Mouse (Mus musculus) kidney, postnatal 4 days (tissue): ENCODE measurements around the gene Gnpda2.

Experiments
- DNase-seq, 2 experiments: peaks; one replicate each; pipeline ENCODE4 v3.0.0; 2021; ENCODE audit warnings: mixed read lengths in 2 of 2

The Gnpda2 gene

DNA sequence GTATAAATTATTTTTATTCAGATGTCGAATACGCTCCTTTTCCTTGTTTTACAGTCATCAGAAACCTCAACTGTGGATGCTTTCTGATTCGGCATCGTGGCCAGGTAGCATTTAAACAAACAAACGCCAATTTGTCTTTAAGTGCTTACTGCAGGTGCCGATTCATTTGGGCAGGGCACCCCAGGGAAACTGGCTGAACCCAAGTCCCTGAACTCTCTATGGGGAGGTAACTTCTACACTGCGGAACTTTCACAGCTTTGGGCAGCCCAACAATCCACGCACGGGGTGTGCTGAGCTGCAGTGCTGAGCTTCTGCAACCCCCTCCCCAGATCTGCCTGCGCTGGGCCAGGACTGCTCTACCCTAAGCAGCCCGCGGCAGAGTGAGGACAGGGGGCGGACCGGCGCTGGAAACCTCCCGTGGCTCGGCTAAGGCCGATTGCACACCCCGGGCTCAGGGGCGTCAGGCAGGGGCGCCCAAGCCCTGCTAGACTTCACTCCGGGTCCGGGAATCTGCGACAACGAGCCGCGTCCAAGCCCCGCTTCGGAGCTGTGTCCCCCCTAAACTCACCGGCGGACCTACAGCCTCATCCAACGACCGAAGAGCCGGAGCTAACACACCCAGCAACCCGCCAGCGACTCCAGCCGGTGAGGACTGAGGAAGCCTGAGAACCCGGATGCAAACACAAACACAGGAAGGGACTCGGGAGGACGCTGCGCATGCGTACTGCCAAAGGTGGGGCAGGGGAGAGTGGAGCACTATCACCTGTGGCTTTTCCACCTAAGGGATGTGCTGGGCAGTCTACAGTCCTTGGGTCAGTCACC is at the start of gene Gnpda2:
Gene Gnpda2, minus strand, starts transcription at position 701 of the 822 bp plus-strand sequence.
- peak; percentile 89 to 93 for DNase-seq

DNA sequence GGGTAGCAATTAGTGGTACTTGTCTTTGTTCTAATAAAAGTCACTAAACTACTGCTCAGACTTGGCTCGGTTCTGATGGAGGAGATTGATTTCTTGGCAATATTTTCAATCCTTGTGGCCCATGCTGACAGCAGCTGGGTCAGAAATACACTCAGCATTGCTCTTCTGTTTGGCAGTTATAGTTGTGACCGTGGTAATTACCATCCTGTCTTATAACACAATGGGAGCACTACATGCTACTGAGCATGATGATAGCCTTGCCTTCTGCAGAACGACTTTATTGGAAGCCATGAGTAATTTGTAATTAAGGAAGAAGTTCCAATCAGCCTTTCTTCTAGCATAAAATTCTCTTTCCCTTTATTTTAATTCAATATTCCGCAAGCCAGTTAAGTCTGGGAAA is 42.6 kb upstream of the Gnpda2 start:
- DNase-seq = no peak

DNA sequence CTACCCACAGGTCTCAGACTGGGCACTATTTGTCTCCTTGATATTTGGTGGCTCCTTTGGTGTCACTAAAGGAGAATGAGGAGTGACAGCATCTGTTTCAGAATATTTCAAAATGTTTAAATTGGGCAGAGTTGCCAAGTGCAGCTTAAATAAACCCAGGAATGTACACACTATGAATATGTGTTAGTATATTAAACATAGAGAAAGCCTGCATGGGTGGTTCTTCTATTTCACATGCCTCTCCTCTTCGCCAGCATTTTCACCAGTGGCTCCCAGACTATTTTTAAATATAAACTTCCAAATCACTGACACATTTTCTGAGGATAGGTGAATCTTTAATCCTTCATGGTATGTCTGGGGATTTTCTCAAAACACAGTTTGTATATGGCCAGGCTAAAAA is 28.8 kb upstream of the Gnpda2 start:
- DNase-seq = no peak

DNA sequence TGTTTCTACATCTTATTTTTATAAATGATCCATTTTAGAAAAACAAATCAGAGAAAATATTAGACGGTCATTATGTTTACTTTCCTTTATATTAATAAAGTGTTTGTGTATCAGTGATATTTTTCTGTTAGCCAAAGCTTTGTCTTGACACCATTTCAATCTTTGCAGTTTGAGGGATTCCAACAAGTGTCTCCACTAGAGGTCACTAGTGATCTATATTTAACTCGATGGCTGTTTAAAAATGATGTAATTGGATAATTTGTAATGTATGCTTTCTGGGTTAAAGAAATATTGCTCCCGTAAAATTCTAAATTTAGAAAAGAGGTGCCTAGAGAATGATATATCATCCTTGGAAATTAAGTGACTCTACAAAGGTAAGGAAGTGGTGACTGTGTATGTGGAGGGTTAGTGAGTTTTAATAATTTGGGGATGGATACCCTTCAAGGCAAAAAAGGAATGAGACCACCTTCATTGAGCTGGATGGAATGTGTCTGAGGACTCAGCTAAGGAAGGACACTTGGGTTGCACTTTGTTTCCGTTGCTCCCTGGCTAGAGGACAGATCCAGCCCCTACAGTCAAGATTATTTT is 21.2 kb upstream of the Gnpda2 start:
- DNase-seq = no peak

DNA sequence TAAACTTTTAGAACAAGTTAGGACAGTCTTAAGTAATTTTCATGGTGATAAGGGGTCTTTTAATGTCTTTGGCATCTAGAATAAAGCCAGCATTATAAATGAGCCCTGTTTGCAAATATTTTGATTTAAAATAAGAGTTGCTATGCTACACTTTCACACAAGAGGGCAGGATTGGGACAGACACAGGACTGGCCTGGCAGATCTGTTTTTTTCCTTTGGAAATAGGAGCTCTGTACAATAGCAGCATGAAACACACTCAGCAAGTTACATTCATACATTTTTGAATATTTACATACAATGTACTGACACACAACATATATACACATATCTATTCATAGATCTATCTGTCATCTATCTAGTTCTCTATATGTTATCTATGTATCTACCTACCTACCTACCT is 8.9 kb upstream of the Gnpda2 start:
- no peak for DNase-seq

DNA sequence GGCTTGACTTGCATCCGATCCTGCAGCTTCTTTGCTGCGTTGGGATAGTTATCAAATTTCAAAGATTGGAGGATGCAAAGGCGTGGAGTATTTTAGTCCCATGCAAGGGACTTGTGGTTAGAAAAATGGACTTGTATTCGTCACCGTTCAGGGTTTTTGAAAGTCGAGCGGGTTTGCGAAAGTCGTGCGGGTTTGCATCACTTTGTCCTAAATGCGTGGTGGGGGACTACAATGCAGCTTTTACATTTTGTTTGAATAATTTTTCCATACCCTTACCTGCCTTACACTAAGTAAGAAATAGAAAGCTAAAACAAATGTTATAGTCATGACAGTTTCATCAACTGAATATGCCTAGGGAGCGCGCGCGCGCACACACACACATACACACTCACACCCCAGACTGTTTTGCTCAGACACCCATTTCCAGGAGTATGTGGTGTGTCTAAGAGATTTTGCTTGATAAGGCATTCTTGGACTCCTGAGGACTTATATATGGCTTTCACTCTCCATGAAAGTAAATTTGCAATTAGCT is 34.7 kb downstream of the Gnpda2 start:
- DNase-seq = peak in 1 of 2 experiments; percentile 6

DNA sequence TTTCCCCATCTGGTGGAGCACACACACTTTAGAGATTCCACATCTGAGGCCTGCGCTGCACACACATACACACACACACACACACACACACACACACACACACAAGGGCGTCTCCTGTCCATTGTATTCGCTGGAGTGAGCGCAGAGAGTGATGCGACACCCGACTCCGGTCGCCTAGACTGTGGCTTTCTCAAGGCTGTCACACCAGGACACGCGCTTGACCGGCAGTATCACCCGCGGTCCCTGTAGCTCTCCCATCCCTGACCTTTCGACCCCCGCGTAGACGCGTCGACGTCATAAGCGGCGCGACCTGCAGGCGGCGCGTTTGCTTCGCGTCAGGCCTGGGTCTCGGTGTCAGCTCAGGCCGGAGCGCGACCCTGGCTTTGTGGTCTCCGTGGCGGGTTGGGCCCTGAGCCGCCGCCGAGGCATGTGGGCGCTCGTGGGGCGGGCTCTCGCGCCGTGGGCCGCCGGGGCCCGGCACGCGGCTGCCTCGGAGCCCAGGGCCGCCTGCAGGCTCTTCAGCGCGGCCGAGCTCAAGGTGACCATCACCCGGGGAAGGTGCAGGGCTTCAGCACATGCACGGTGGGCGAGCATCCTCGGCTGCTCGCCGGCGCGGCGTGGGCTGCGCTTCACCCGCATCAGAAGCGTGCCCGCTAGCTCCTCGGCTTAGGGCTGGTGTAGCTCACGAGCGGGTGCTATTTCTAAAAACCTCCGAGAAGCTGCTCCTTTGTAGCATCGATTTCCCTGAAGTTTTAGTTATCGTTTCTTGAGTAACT is 35.3 kb downstream of the Gnpda2 start, which contains the start of gene Guf1:
Gene Guf1, plus strand, starts transcription at position 296 of the 776 bp plus-strand sequence.
- peak; percentile 96 to 97 for DNase-seq

DNA sequence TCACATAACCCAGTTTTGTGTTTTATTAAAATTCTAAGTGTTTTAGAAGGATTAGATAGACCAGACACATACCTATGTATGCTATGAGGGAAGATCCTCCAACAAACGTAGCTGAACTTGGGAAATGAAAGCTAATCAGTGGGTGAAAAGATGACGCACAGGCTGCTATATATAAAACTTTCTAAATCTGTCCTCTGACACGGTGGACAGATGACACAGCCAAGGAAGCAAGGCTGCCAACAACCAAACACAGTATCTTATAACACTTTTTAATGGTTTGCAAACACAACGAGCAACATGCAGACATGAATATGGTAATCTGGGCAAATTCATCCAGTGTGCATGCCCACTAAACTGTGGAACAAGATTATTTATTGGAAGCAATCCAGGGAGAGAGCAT is 49.7 kb downstream of the Gnpda2 start, which contains the start of gene Yipf7:
Gene Yipf7, minus strand, starts transcription at position 160 of the 400 bp plus-strand sequence.
- no peak for DNase-seq

DNA sequence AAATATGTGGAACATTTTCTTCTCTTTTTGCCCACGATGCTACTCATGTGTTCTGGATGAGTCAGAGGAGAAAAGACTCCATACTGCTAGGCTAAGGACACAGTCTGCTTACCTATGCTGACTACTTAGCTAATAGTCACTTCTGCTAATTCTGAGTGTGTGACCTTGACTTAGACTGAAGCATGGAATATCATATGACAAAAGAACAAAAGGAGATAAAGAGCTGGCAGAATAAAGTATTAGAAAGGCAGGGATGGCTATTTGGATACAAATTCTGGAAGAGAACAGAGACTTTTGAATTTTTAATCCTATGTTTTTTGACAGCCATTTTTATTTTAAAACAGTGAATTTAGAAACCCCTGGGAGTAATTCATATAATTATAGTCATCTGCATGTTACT is 50.5 kb downstream of the Gnpda2 start:
- DNase-seq = no peak

DNA sequence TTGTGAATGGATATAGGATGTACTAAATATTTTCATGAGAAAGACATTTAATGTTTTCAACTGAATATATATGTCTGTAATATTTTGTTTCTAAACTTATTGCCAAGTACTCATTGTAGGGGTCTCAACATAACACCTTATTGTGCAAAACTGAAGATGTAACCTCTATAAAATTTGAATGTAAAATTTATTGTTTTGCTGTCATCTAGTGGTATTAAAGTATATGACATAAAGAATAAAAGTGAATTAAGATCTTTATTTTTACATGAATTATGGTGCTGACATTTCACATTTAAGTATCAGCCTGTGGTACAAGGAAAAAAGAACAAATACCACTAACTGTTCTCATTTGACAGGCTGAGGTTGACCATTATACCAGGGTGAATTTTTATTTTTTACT is 68.2 kb downstream of the Gnpda2 start:
- no peak for DNase-seq
